Mouse (Mus musculus) layer of hippocampus, postnatal 14 days (tissue): ENCODE measurements at regions not wholly inside any gene's neighbourhood (a gene's known extent, or its start where the extent isn't known, plus 50 kb on each side); places are given as distances from the start of the nearest gene placed in this dataset.

ENCODE experiments used
- DNase-seq, 2 experiments: peaks; one replicate each; pipeline ENCODE4 v3.0.0; 2021 to 2022; ENCODE audit warnings: low spot score in 2 of 2, mixed read lengths in 1 of 2

- DNase-seq = no peak
Measured at GRCm38 (mm10) chr6:91573487-91573886, 57.8 kb downstream of the Lsm3 start.

GRCm38 (mm10) chr6:91574414-91574813 lies 58.7 kb downstream of the Lsm3 start:
- DNase-seq = no peak

- DNase-seq = peak; percentile 74 to 84
Measured at GRCm38 (mm10) chr6:91575662-91576364, 60.1 kb downstream of the Lsm3 start.

- peak; percentile 20 to 38 for DNase-seq
Measured at GRCm38 (mm10) chr6:91576906-91577305, 61.2 kb downstream of the Lsm3 start.

DNA sequence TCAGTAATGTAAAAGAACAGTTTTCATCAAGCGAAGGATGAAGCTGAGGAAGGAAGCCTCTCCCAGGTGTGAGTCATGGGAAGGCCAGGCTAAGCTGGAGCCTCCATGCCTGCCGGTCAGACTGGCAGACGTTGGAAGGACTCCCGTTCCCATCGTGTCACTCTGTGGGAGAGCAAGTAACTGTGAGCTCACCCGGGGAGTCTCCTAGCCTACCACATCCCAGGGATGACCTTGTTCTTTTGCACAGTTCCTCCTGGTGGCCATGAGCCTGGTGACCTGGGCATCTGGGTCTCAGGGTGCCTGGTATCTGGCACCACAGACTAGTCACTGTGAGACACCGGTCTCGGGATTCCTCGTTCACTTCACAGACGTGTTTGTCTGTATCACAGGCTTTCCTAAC lies 63.9 kb downstream of the Lsm3 start:
- no peak for DNase-seq

GRCm38 (mm10) chr6:91580607-91581006 lies 64.9 kb downstream of the Lsm3 start:
- no peak for DNase-seq

GRCm38 (mm10) chr6:91582338-91582737 lies 66.6 kb downstream of the Lsm3 start:
- DNase-seq = no peak

- no peak for DNase-seq
Measured at GRCm38 (mm10) chr6:91583346-91583745, 67.6 kb downstream of the Lsm3 start.

GRCm38 (mm10) chr6:91585543-91585942 lies 69.8 kb downstream of the Lsm3 start:
- no peak for DNase-seq

- DNase-seq = no peak
Measured at GRCm38 (mm10) chr6:91589181-91589580, 73.5 kb downstream of the Lsm3 start.

DNA sequence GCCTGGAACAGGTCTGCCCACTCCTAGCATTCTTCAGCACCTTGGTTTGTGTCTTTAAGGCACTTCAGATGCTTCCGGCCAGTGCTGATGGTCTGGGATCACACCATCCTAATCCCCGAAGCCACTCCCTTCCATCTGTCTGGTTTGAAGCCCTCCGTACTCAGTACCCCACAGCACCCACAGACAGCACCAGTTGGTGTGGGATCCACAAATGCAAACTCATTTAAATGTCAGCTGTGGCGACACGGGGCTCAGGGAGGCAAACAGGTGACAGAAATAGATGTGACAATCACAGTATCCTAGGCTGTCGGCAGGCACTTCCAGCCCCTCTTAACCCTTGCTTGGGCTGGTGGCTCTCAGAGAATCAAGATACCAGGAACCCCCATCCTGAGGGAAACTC lies 74.7 kb downstream of the Lsm3 start:
- no peak for DNase-seq

GRCm38 (mm10) chr6:91590806-91591571 lies 75.3 kb downstream of the Lsm3 start:
- DNase-seq = peak in 1 of 2 experiments; percentile 34

DNA sequence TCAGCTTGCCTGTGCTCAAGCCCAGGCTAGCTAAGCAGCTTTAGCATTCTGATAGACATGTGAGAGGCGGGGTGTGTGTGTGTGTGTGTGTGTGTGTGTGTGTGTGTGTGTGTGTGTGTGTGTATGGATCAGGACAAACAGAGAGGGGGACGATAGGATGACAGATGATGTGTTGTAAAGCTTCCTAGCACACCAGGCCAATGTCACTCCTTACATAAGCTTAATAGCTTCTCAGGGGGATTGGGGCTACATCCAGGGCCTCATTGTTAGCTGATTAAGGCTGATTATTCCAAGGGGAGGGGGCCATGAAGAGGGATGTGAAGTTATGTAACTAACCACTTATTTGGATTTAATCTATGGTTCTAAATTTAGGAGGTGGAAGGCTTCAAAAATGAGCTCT lies 76.9 kb downstream of the Lsm3 start:
- no peak for DNase-seq

GRCm38 (mm10) chr6:91598942-91599341 lies 83.2 kb downstream of the Lsm3 start:
- peak; percentile 75 to 78 for DNase-seq

GRCm38 (mm10) chr6:91600116-91600515 lies 83.7 kb upstream of the Slc6a6 start:
- no peak for DNase-seq

GRCm38 (mm10) chr6:91606634-91607215 lies 77.1 kb upstream of the Slc6a6 start:
- peak in 1 of 2 experiments; percentile 67 for DNase-seq

DNA sequence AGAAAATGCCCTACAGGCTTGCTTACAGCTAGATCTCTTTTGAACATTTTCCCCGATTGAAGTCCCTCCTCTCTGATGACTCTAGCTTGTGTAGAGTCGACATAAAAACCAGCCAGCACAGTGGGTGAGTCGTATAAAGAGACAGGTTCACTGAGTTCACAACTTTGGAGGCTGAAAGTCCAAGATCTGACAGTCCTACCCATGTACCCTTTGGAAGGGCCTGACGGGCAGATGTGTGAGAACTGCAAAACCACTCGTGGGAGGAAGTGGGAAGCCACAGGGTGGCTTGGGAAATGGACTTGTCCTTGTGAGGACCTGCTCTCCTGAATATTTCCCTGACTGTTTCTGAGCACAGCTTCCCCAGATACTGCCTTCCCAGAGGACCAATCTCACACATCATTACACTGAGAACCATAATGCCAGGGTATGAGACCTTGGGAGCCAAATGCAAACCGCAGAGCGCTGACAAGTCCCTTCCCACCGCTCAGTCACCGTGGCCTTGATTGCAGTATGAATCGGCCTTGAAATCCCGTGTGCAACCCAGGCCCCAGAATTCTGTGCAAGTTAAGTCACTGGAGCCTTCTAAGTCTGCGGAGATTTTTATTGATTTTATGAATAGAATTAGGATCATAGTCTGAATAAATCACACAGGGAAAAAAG lies 76.1 kb upstream of the Slc6a6 start:
- DNase-seq = no peak

- peak in 1 of 2 experiments; percentile 10 for DNase-seq
Measured at GRCm38 (mm10) chr6:91609671-91610070, 74.2 kb upstream of the Slc6a6 start.

DNA sequence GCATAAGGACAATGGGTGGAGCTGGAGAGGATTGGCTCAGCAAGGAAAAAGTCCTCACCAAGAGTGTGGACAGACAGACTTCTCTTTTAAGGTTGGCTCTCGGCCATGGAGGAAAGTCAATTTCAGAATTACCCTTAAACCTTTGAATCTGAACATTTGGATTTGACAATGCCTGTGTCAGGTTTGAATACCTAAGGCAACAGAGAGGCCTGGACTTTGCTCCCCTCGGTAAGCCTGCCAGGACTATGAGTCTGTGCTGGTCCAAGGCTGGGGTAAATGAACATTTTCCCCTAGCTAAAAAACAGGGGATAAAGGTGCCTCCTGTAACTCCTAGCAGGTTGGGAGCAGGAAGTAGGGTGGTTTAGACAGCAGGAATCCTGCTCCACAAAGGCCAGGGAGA lies 68.8 kb upstream of the Slc6a6 start:
- DNase-seq = no peak

DNA sequence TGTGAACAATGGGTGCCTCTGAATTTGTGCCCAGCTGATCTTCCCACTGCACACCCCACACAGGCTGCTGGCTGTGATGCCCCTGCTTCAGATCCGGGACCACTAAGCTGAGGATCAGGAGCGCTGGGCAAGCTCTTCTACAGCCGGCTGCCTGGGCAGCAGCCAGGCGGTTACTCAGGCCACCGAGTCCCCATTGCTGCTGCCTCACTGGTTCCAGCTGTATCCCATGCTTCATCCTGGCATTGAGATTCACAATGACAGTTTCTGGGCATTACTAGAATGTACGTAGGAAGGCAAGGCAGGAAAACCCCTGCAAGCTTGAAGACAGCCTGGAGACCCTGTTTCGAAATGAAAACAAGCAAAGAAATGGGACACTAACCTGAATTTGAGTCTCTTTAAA lies 67.3 kb upstream of the Slc6a6 start:
- DNase-seq = peak; percentile 34 to 53

DNA sequence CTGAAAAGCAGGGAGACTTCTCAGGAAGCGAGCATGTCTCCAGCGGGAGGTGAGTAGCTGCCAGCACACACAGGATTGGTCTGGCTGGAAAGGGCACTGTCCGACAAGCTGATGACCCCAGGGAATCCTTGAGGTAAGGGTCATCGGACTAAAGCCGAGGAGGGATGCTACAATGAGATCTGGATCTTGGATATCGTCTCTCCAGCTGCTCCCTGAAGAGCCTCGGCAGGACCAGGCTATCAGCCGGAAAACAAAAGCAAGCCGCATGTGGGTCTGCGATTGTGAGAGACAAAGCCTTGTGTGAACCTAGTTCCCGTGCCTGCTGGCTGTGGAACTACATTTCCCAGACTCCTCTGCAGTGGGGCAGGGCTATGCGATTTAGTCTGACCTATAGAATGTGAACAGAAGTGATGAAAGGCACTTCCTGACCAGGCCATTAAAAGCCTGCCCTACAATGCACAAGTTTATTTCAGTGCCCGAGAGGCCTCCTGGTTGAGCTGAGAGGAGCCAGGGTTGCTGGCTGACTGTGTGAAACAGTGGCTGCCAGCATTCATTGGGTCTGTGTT lies 66.7 kb upstream of the Slc6a6 start:
- DNase-seq = peak; percentile 52 to 74
